Mouse (Mus musculus) layer of hippocampus, postnatal 14 days (tissue): ENCODE results near the gene Btg3. TPM values are rescaled to one million over a fixed set of nuclear protein-coding genes. Genes with fewer than 3 reads are reported as not detected.
A peak's percentile ranks its signal among the peaks of the same experiment; 100 is the strongest.

Experiments used
- DNase-seq, 2 experiments: peaks; one replicate each; pipeline ENCODE4 v3.0.0; 2021 to 2022; ENCODE audit warnings: low spot score in 2 of 2, mixed read lengths in 1 of 2
- total RNA-seq, 2 experiments: library from RNA; stranded (reverse); gene quantifications; 2 replicates each; pipeline ENCODE4 v1.2.3; 2021

Gene Btg3
- total RNA-seq, 2 experiments from 2014 or later: 8.8 to 10.8 TPM

GRCm38 (mm10) chr16:78347328-78347926 is 29.6 kb downstream of the Btg3 start:
- DNase-seq: no peak

- DNase-seq: no peak
Observed at GRCm38 (mm10) chr16:78346662-78347327, 30.2 kb downstream of the Btg3 start.

GRCm38 (mm10) chr16:78343792-78344191 is 33.2 kb downstream of the Btg3 start:
- no peak for DNase-seq

GRCm38 (mm10) chr16:78342767-78343166 is 34.2 kb downstream of the Btg3 start:
- DNase-seq: no peak

GRCm38 (mm10) chr16:78341356-78341755 is 35.6 kb downstream of the Btg3 start:
- DNase-seq: no peak

GRCm38 (mm10) chr16:78337226-78337625 is 39.8 kb downstream of the Btg3 start:
- no peak for DNase-seq

GRCm38 (mm10) chr16:78327999-78328398 is 49.0 kb downstream of the Btg3 start:
- DNase-seq: no peak

GRCm38 (mm10) chr16:78327562-78327961 is 49.4 kb downstream of the Btg3 start:
- no peak for DNase-seq

GRCm38 (mm10) chr16:78325972-78326848 is 50.8 kb downstream of the Btg3 start:
- no peak for DNase-seq

GRCm38 (mm10) chr16:78322140-78322539 is 54.9 kb downstream of the Btg3 start:
- DNase-seq: no peak

GRCm38 (mm10) chr16:78321559-78321958 is 55.4 kb downstream of the Btg3 start:
- no peak for DNase-seq

- DNase-seq: no peak
Observed at GRCm38 (mm10) chr16:78319711-78320110, 57.3 kb downstream of the Btg3 start.

GRCm38 (mm10) chr16:78317960-78318359 is 59.0 kb downstream of the Btg3 start:
- no peak for DNase-seq

- peak; percentile 36 to 70 for DNase-seq
Observed at GRCm38 (mm10) chr16:78316849-78317248, 60.1 kb downstream of the Btg3 start.

- no peak for DNase-seq
Observed at GRCm38 (mm10) chr16:78314026-78314425, 63.0 kb downstream of the Btg3 start.

GRCm38 (mm10) chr16:78313135-78313887 is 63.7 kb downstream of the Btg3 start:
- DNase-seq: no peak

GRCm38 (mm10) chr16:78309258-78309657 is 67.7 kb downstream of the Btg3 start:
- DNase-seq: no peak

- no peak for DNase-seq
Observed at GRCm38 (mm10) chr16:78307476-78308192, 69.4 kb downstream of the Btg3 start.

- DNase-seq: no peak
Observed at GRCm38 (mm10) chr16:78306606-78307005, 70.4 kb downstream of the Btg3 start.

- DNase-seq: no peak
Observed at GRCm38 (mm10) chr16:78305606-78306100, 71.3 kb downstream of the Btg3 start.
